Mouse (Mus musculus) cerebellum, adult 11-12 months (tissue): ENCODE measurements around the gene Ppm1f.
"Not testable (repeated sequence)": the region's sequence is repeated elsewhere in the genome, so short reads cannot be mapped to it uniquely, and the experiment has no call there.

Experiments used
- DNase-seq: peaks from one replicate; pipeline ENCODE4 v3.0.0; 2022

Gene Ppm1f

GRCm38 (mm10) chr16:16896382-16897055 lies at the start of gene Ppm1f:
Ppm1f (plus strand) TSS chr16:16896469.
- DNase-seq, result peak; percentile 95

DNA sequence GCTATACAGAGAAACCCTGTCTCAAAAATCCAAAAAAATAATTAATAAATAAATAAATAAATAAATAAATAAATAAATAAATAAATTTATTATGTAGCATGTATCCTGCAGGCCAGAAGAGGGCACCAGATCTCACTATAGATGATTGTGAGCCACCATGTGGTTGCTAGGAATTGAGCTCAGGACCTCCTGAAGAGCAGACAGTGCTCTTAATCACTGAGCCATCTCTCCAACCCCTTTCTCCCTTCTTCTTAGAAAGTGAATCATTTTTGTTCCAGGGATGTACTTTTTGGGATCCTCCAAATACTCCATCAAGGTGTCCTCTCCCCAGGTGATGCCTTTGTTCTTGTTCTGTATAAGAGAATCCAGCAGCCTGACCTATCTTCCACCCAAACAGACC lies 47.1 kb upstream of the Ppm1f start:
- DNase-seq, result no peak

DNA sequence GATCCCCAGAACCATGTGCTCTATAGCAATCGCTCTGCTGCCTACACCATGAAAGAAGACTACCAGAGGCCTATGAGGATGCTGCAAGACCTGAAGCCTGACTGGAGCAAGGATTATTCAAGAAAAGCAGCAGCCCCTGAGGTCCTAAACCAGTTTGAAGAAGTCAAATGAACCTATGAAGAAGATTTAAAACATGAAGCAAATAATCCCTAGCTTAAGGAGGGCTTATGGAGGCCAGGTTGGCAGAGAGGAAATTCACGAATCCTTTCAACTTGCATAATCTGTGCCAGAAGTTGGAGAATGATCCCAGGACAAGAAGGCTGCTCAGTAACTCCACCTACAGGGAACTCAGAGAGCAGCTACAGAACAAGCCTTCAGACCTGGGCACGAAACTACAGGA lies 43.9 kb upstream of the Ppm1f start:
- no peak for DNase-seq

- DNase-seq, result no peak
These were observed 41.4 kb upstream of the Ppm1f start for GRCm38 (mm10) chr16:16854836-16855235.

GRCm38 (mm10) chr16:16855541-16855940 lies 40.7 kb upstream of the Ppm1f start:
- no peak for DNase-seq

GRCm38 (mm10) chr16:16856054-16856453 lies 40.2 kb upstream of the Ppm1f start:
- DNase-seq, result not testable (repeated sequence)

DNA sequence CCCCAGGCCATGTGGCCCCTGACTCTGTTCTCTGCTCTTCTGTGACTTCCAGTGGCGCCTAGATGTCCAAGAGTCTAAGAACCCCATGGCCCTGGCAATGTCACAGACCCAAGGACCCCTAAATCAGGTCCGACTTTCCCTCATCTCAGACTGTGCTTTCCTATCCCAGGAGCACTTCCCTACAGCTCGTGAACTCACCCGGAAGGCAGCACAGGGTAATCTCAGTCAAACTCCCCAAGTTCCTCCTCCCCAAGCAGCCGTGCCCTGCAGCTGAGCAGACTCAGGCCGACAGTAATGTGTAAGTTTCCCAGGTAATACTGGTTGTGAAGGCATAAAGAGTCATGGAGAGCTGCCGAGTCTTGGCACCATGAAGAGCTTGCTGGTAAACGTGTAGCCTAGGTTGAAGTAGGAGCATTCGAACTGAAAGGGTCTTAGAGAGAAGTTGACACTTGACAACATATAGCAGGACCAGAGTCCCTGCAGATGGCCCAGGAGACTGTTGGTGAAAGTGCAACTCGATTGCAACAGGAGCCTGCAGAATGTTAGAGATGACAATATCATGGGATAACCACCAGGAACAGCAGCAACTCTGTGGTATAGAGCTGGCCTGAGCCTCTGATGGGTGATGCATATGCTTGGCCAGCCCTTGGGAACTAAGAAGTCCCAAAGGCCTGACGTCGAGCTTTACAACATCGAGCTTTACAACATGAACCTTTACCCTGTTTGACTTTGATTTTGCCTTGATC lies 39.4 kb upstream of the Ppm1f start:
- no peak for DNase-seq

GRCm38 (mm10) chr16:16862288-16862687 lies 34.0 kb upstream of the Ppm1f start:
- DNase-seq, result no peak

GRCm38 (mm10) chr16:16863978-16864377 lies 32.3 kb upstream of the Ppm1f start, which contains the start of gene Igll1:
Igll1 (minus strand) TSS chr16:16863985.
- DNase-seq, result no peak

- DNase-seq, result no peak
These were observed 31.1 kb upstream of the Ppm1f start for GRCm38 (mm10) chr16:16865217-16865616.

DNA sequence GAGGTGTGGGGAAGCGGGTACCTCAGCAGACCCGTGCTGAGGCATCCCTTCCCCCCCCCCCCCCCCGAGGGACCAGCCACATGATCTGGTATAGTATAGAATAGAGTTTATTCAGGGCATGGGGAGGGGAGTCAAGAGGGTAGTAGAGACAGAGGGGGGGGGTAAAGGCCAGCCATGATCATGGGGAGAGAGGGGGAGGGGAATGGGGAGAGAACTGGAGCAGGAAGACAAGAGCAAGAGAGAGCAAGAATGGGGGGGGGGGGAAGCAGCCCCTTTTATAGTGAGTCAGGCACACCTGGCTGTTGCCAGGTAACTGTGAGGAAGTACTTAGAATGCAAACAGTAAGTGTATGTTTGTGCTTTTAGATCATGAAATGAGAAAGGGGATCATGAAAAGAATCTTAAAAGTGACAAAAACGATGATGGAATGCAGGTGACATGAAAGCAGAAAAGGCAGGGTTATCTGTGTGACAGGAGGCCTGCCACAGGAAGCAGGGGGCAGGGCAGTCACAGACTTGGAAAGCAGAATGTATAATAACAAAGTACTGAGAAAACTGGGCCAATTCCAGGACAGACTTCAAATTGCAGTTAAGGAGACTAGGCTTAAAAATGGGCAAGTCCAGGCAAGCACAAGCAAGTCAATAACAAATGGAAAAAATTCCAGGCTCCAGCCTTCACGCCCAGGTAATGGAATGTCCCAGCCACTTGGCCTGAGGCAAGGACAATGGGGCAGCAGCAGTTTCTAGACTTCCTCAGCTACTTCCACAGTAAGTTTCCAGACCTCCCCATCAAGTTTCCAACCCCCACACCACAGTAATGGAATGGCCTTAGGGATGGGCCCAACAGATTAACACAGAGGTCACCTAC lies 30.3 kb upstream of the Ppm1f start:
- DNase-seq, result no peak

GRCm38 (mm10) chr16:16870241-16870616 lies 26.0 kb upstream of the Ppm1f start:
- no peak for DNase-seq

- peak; percentile 88 for DNase-seq
These were observed 25.5 kb upstream of the Ppm1f start, which contains the start of the genes Top3b and Vpreb1 for GRCm38 (mm10) chr16:16870617-16871331. Top3b (plus strand) TSS chr16:16870736. Vpreb1 (minus strand) TSS chr16:16870843.

GRCm38 (mm10) chr16:16879025-16879424 lies 17.2 kb upstream of the Ppm1f start:
- no peak for DNase-seq

DNA sequence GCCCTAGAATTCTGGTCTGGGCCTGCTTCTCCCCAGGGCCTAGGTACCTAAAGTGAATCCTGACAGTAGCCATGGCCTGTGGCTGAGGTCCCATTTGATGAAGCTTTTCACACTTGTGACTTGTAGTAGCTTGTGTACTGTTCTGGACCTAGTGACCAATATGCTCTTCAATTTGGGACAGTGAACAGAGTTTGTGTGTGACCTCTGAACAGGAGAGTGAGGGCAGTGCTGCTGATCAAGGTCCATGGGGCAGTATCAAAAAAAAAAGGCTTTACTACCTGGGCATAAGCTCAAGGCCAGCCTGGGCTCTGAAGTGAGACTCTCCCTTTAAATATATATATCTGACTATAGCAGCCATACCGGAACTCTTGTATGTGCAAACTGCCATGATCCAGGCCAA lies 7.9 kb upstream of the Ppm1f start:
- DNase-seq, result no peak

DNA sequence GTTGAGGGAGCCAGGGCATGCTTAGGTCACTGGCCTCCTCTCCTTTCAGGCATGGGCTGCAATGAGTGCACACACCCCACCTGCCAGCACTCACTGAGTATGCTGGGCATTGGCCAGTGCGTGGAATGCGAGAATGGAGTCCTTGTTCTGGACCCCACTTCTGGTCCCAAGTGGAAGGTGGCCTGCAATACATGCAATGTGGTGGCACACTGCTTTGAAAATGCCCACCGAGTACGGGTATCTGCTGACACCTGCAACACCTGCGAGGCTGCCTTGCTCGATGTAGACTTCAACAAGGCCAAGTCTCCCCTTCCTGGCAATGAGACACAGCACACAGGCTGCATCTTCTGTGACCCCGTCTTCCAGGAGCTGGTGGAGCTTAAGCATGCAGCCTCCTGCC lies 3.9 kb upstream of the Ppm1f start:
- no peak for DNase-seq

GRCm38 (mm10) chr16:16896015-16896381 lies 271 bp upstream of the Ppm1f start:
- no peak for DNase-seq

DNA sequence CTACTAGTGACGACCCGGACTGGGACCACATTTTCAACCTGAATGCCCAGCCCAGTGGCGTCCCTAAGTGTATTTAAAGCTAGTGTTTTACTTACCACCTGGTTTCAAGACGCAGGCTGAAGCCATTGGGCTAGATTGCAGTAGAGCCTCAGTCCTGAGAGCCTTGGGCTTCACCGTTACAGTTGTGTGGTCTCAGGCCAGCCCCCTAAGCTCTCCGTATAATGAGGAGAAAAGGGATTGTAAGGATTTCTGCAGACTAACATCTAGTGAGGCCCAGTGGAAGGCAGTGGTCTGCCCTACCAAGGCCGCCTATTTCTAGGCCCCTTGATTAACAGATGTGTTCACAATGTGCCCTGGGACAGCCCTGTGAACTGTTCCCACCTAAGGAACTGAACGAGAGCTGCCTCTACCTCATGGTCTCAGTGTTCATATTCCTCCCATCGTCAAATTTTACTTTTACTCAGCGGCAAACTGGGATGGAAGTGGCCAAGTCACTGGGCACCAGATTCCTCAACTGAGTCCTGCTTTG lies 851 bp downstream of the Ppm1f start:
- no peak for DNase-seq

- DNase-seq, result no peak
These were observed 6.1 kb downstream of the Ppm1f start for GRCm38 (mm10) chr16:16902329-16902728.

DNA sequence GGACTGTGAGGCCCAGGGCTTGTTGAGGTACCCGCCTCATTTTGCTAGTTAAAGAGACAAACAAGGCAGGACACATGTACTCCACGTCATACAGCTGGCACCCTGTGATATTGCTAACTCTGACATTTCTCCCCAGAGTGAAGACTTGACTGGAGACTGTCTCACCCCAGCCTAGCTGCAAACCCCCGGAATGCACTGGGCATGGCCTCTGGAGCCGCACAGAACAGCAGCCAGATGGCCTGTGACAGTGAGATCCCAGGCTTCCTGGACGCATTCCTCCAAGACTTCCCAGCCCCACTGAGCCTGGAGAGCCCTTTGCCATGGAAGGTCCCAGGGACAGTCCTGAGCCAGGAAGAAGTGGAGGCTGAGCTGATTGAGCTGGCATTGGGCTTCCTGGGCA lies 6.9 kb downstream of the Ppm1f start:
- DNase-seq, result no peak

GRCm38 (mm10) chr16:16907799-16908198 lies 11.5 kb downstream of the Ppm1f start:
- DNase-seq, result no peak
